Mouse (Mus musculus): ENCODE measurements at regions not wholly inside any gene's neighbourhood (a gene's known extent, or its start where the extent isn't known, plus 50 kb on each side); places are given as distances from the start of the nearest gene placed in this dataset.

GRCm38 (mm10) chr16:9360741-9361255 lies 530.9 kb downstream of the 1810013L24Rik start:
- no peak overlapping the region for H3K4me3 ChIP-seq (ENCODE audit: low read depth, low read length)
- no peaks in the 10 kb centered on the region for H3K9me3 ChIP-seq (ENCODE audit: control insufficient read depth, low read length)
- H3K4me1 ChIP-seq (ENCODE audit: control insufficient read depth, insufficient read depth, low read length) = no peaks in the 10 kb centered on the region
- no peak overlapping the region for H3K27ac ChIP-seq (replicated peaks; ENCODE audit: low read depth, low read length)
- DNase-seq (ENCODE audit: low spot score) (no peak), ATAC-seq (ENCODE audit: insufficient number of reproducible peaks, low FRiP score, low TSS enrichment, low read depth) (no peak)
- no peak overlapping the region for H3K4me2 ChIP-seq (ENCODE audit: low read depth, severe bottlenecking)
- H3K36me3 ChIP-seq (ENCODE audit: control insufficient read depth, insufficient read depth, low read length) = no peaks in the 10 kb centered on the region
- H3K27me3 ChIP-seq (ENCODE audit: control insufficient read depth, insufficient read depth, low read length) = no peaks in the 10 kb centered on the region
- H3K9ac ChIP-seq (ENCODE audit: low read length) = no peak overlapping the region
- 83% methylated on average over 3 of the region's 3 CpGs for WGBS

GRCm38 (mm10) chr16:9362116-9362515 lies 532.2 kb downstream of the 1810013L24Rik start:
- Histone ChIP-seq H3K27ac (replicated peaks; ENCODE audit: low read depth, low read length) (no peak overlapping the region), H3K4me3 (ENCODE audit: low read depth, low read length) (no peak overlapping the region), H3K27me3 (ENCODE audit: control insufficient read depth, insufficient read depth, low read length) (no peaks in the 10 kb centered on the region), H3K9ac (ENCODE audit: low read length) (no peak overlapping the region; the same call in 1 of the 2 replicates), H3K9me3 (ENCODE audit: control insufficient read depth, low read length) (no peaks in the 10 kb centered on the region), H3K4me2 (ENCODE audit: low read depth, severe bottlenecking) (no peak overlapping the region), H3K4me1 (ENCODE audit: control insufficient read depth, insufficient read depth, low read length) (no peaks in the 10 kb centered on the region), H3K36me3 (ENCODE audit: control insufficient read depth, insufficient read depth, low read length) (no peaks in the 10 kb centered on the region)
- WGBS = 38% methylated on average over 11 of the region's 11 CpGs
- DNase-seq (ENCODE audit: low spot score) = no peak
- ATAC-seq (ENCODE audit: insufficient number of reproducible peaks, low FRiP score, low TSS enrichment, low read depth) = no peak

GRCm38 (mm10) chr16:9364105-9364504 lies 534.2 kb downstream of the 1810013L24Rik start:
- H3K36me3 ChIP-seq (ENCODE audit: control insufficient read depth, insufficient read depth, low read length) = no peaks in the 10 kb centered on the region
- DNase-seq (ENCODE audit: low spot score) (no peak), ATAC-seq (ENCODE audit: insufficient number of reproducible peaks, low FRiP score, low TSS enrichment, low read depth) (no peak)
- H3K27me3 ChIP-seq (ENCODE audit: control insufficient read depth, insufficient read depth, low read length) = no peaks in the 10 kb centered on the region
- no peaks in the 10 kb centered on the region for H3K4me1 ChIP-seq (ENCODE audit: control insufficient read depth, insufficient read depth, low read length)
- H3K4me3 ChIP-seq (ENCODE audit: low read depth, low read length) = no peak overlapping the region
- H3K9me3 ChIP-seq (ENCODE audit: control insufficient read depth, low read length) = no peaks in the 10 kb centered on the region
- no peak overlapping the region for H3K9ac ChIP-seq (ENCODE audit: low read length)
- 43% methylated on average over 2 of the region's 2 CpGs for WGBS
- no peak overlapping the region for H3K4me2 ChIP-seq (ENCODE audit: low read depth, severe bottlenecking)
- no peak overlapping the region for H3K27ac ChIP-seq (replicated peaks; ENCODE audit: low read depth, low read length)

GRCm38 (mm10) chr16:9390986-9391385 lies 561.1 kb downstream of the 1810013L24Rik start:
- Histone ChIP-seq H3K4me2 (ENCODE audit: low read depth, severe bottlenecking) (no peak overlapping the region), H3K4me1 (ENCODE audit: control insufficient read depth, insufficient read depth, low read length) (no peaks in the 10 kb centered on the region), H3K27ac (replicated peaks; ENCODE audit: low read depth, low read length) (no peak overlapping the region), H3K9ac (ENCODE audit: low read length) (no peak overlapping the region), H3K36me3 (ENCODE audit: control insufficient read depth, insufficient read depth, low read length) (no peaks in the 10 kb centered on the region), H3K9me3 (ENCODE audit: control insufficient read depth, low read length) (no peaks in the 10 kb centered on the region), H3K27me3 (ENCODE audit: control insufficient read depth, insufficient read depth, low read length) (no peaks in the 10 kb centered on the region), H3K4me3 (ENCODE audit: low read depth, low read length) (no peak overlapping the region)
- WGBS = 57% methylated on average over 1 of the region's 1 CpGs
- ATAC-seq (ENCODE audit: insufficient number of reproducible peaks, low FRiP score, low TSS enrichment, low read depth) (no peak), DNase-seq (ENCODE audit: low spot score) (no peak)

GRCm38 (mm10) chr16:9404736-9405135 lies 574.8 kb downstream of the 1810013L24Rik start:
- no peak for DNase-seq (ENCODE audit: low spot score)
- Histone ChIP-seq H3K27ac (replicated peaks; ENCODE audit: low read depth, low read length) (no peak overlapping the region), H3K9ac (ENCODE audit: low read length) (no peak overlapping the region), H3K4me2 (ENCODE audit: low read depth, severe bottlenecking) (no peak overlapping the region), H3K4me1 (ENCODE audit: control insufficient read depth, insufficient read depth, low read length) (no peaks in the 10 kb centered on the region), H3K4me3 (ENCODE audit: low read depth, low read length) (no peak overlapping the region), H3K36me3 (ENCODE audit: control insufficient read depth, insufficient read depth, low read length) (no peaks in the 10 kb centered on the region), H3K9me3 (ENCODE audit: control insufficient read depth, low read length) (no peaks in the 10 kb centered on the region), H3K27me3 (ENCODE audit: control insufficient read depth, insufficient read depth, low read length) (no peaks in the 10 kb centered on the region)
- no peak for ATAC-seq (ENCODE audit: insufficient number of reproducible peaks, low FRiP score, low TSS enrichment, low read depth)
- WGBS = 84% methylated on average over 5 of the region's 5 CpGs

GRCm38 (mm10) chr16:9408196-9408595 lies 578.3 kb downstream of the 1810013L24Rik start:
- DNase-seq (ENCODE audit: low spot score) (no peak), ATAC-seq (ENCODE audit: insufficient number of reproducible peaks, low FRiP score, low TSS enrichment, low read depth) (no peak)
- Histone ChIP-seq H3K4me1 (ENCODE audit: control insufficient read depth, insufficient read depth, low read length) (no peaks in the 10 kb centered on the region), H3K9me3 (ENCODE audit: control insufficient read depth, low read length) (no peaks in the 10 kb centered on the region), H3K36me3 (ENCODE audit: control insufficient read depth, insufficient read depth, low read length) (no peaks in the 10 kb centered on the region), H3K9ac (ENCODE audit: low read length) (no peak overlapping the region), H3K27ac (replicated peaks; ENCODE audit: low read depth, low read length) (no peak overlapping the region), H3K4me3 (ENCODE audit: low read depth, low read length) (no peak overlapping the region), H3K27me3 (ENCODE audit: control insufficient read depth, insufficient read depth, low read length) (no peaks in the 10 kb centered on the region), H3K4me2 (ENCODE audit: low read depth, severe bottlenecking) (no peak overlapping the region)
- 81% methylated on average over 1 of the region's 1 CpGs for WGBS

GRCm38 (mm10) chr16:9430509-9430908 lies 564.9 kb downstream of the Grin2a start:
- ATAC-seq (ENCODE audit: insufficient number of reproducible peaks, low FRiP score, low TSS enrichment, low read depth) = no peak
- no peak for DNase-seq (ENCODE audit: low spot score)
- no peaks in the 10 kb centered on the region for H3K4me1 ChIP-seq (ENCODE audit: control insufficient read depth, insufficient read depth, low read length)
- H3K27ac ChIP-seq (replicated peaks; ENCODE audit: low read depth, low read length) = no peak overlapping the region
- no peaks in the 10 kb centered on the region for H3K36me3 ChIP-seq (ENCODE audit: control insufficient read depth, insufficient read depth, low read length)
- no peak overlapping the region for H3K4me3 ChIP-seq (ENCODE audit: low read depth, low read length)
- H3K4me2 ChIP-seq (ENCODE audit: low read depth, severe bottlenecking) = no peak overlapping the region
- H3K27me3 ChIP-seq (ENCODE audit: control insufficient read depth, insufficient read depth, low read length) = no peaks in the 10 kb centered on the region
- H3K9ac ChIP-seq (ENCODE audit: low read length) = no peak overlapping the region
- no peaks in the 10 kb centered on the region for H3K9me3 ChIP-seq (ENCODE audit: control insufficient read depth, low read length)

- no peaks in the 10 kb centered on the region for H3K4me1 ChIP-seq (ENCODE audit: control insufficient read depth, insufficient read depth, low read length)
- H3K4me2 ChIP-seq (ENCODE audit: low read depth, severe bottlenecking) = no peak overlapping the region
- H3K27me3 ChIP-seq (ENCODE audit: control insufficient read depth, insufficient read depth, low read length) = no peaks in the 10 kb centered on the region
- ATAC-seq (ENCODE audit: insufficient number of reproducible peaks, low FRiP score, low TSS enrichment, low read depth) = no peak
- DNase-seq (ENCODE audit: low spot score) = no peak
- no peaks in the 10 kb centered on the region for H3K9me3 ChIP-seq (ENCODE audit: control insufficient read depth, low read length)
- H3K27ac ChIP-seq (replicated peaks; ENCODE audit: low read depth, low read length) = no peak overlapping the region
- H3K36me3 ChIP-seq (ENCODE audit: control insufficient read depth, insufficient read depth, low read length) = no peaks in the 10 kb centered on the region
- no peak overlapping the region for H3K4me3 ChIP-seq (ENCODE audit: low read depth, low read length)
- 31% methylated on average over 2 of the region's 2 CpGs for WGBS
- no peak overlapping the region for H3K9ac ChIP-seq (ENCODE audit: low read length)
Measured at GRCm38 (mm10) chr16:9439300-9439856, 556.0 kb downstream of the Grin2a start.

- ATAC-seq (ENCODE audit: insufficient number of reproducible peaks, low FRiP score, low TSS enrichment, low read depth) (no peak), DNase-seq (ENCODE audit: low spot score) (no peak)
- Histone ChIP-seq H3K27ac (replicated peaks; ENCODE audit: low read depth, low read length) (no peak overlapping the region), H3K4me3 (ENCODE audit: low read depth, low read length) (no peak overlapping the region), H3K9me3 (ENCODE audit: control insufficient read depth, low read length) (no peaks in the 10 kb centered on the region), H3K4me2 (ENCODE audit: low read depth, severe bottlenecking) (no peak overlapping the region), H3K36me3 (ENCODE audit: control insufficient read depth, insufficient read depth, low read length) (no peaks in the 10 kb centered on the region), H3K27me3 (ENCODE audit: control insufficient read depth, insufficient read depth, low read length) (no peaks in the 10 kb centered on the region), H3K9ac (ENCODE audit: low read length) (no peak overlapping the region), H3K4me1 (ENCODE audit: control insufficient read depth, insufficient read depth, low read length) (no peaks in the 10 kb centered on the region)
- 76% methylated on average over 1 of the region's 1 CpGs for WGBS
Measured at GRCm38 (mm10) chr16:9439891-9440290, 555.5 kb downstream of the Grin2a start.

All from limb, embryonic 11.5 days (tissue).